Mouse (Mus musculus): Measurements from ENCODE around the gene Kctd3.

The Kctd3 gene

GRCm38 (mm10) chr1:189010671-189011070 is 3.0 kb upstream of the Kctd3 start:
- no peak for DNase-seq (ENCODE audit: low spot score in 2 of 2)

- no peak for DNase-seq (ENCODE audit: low spot score in 2 of 2)
Observed at GRCm38 (mm10) chr1:189007980-189008324, 311 bp upstream of the Kctd3 start.

GRCm38 (mm10) chr1:189006826-189007225 is 815 bp downstream of the Kctd3 start:
- DNase-seq (ENCODE audit: low spot score in 2 of 2): no peak

GRCm38 (mm10) chr1:189006267-189006666 is 1.4 kb downstream of the Kctd3 start:
- DNase-seq (ENCODE audit: low spot score in 2 of 2): no peak

GRCm38 (mm10) chr1:189004774-189005173 is 2.9 kb downstream of the Kctd3 start:
- no peak for DNase-seq (ENCODE audit: low spot score in 2 of 2)

- DNase-seq (ENCODE audit: low spot score in 2 of 2): no peak
Observed at GRCm38 (mm10) chr1:189001815-189002214, 5.8 kb downstream of the Kctd3 start.

GRCm38 (mm10) chr1:188999981-189000380 is 7.7 kb downstream of the Kctd3 start:
- DNase-seq (ENCODE audit: low spot score in 2 of 2): no peak

GRCm38 (mm10) chr1:188997921-188998320 is 9.7 kb downstream of the Kctd3 start:
- DNase-seq (ENCODE audit: low spot score in 2 of 2): no peak

GRCm38 (mm10) chr1:188993218-188993617 is 14.4 kb downstream of the Kctd3 start:
- peak in 1 of 2 experiments; percentile 66 for DNase-seq (ENCODE audit: low spot score in 2 of 2)

GRCm38 (mm10) chr1:188980050-188980449 is 27.6 kb downstream of the Kctd3 start:
- DNase-seq (ENCODE audit: low spot score in 2 of 2): peak in 1 of 2 experiments; percentile 70

GRCm38 (mm10) chr1:188973926-188974325 is 33.7 kb downstream of the Kctd3 start:
- DNase-seq (ENCODE audit: low spot score in 2 of 2): no peak

- DNase-seq (ENCODE audit: low spot score in 2 of 2): no peak
Observed at GRCm38 (mm10) chr1:188973078-188973477, 34.6 kb downstream of the Kctd3 start.

- no peak for DNase-seq (ENCODE audit: low spot score in 2 of 2)
Observed at GRCm38 (mm10) chr1:188952501-188952900, 55.1 kb downstream of the Kctd3 start.

GRCm38 (mm10) chr1:188951091-188951490 is 56.5 kb downstream of the Kctd3 start:
- DNase-seq (ENCODE audit: low spot score in 2 of 2): no peak

- no peak for DNase-seq (ENCODE audit: low spot score in 2 of 2)
Observed at GRCm38 (mm10) chr1:188948276-188948675, 59.4 kb downstream of the Kctd3 start.

GRCm38 (mm10) chr1:188947794-188948193 is 59.8 kb downstream of the Kctd3 start:
- DNase-seq (ENCODE audit: low spot score in 2 of 2): no peak

- DNase-seq (ENCODE audit: low spot score in 2 of 2): no peak
Observed at GRCm38 (mm10) chr1:188946849-188947248, 60.8 kb downstream of the Kctd3 start.

- DNase-seq (ENCODE audit: low spot score in 2 of 2): no peak
Observed at GRCm38 (mm10) chr1:188945326-188945725, 62.3 kb downstream of the Kctd3 start.

GRCm38 (mm10) chr1:188937246-188937780 is 70.3 kb downstream of the Kctd3 start:
- no peak for DNase-seq (ENCODE audit: low spot score in 2 of 2)

Measured in left cerebral cortex, adult 9 months (tissue).